Mouse (Mus musculus): ENCODE measurements around the gene Srpr. TPM values are rescaled to one million over a fixed set of nuclear protein-coding genes. Genes with fewer than 3 reads are reported as not detected.

Gene Srpr
- 10 to 100 TPM; 25.5 to 67.5 TPM for polyA plus RNA-seq (2012; fragmentation: generic; extraction: Trizol)

DNA sequence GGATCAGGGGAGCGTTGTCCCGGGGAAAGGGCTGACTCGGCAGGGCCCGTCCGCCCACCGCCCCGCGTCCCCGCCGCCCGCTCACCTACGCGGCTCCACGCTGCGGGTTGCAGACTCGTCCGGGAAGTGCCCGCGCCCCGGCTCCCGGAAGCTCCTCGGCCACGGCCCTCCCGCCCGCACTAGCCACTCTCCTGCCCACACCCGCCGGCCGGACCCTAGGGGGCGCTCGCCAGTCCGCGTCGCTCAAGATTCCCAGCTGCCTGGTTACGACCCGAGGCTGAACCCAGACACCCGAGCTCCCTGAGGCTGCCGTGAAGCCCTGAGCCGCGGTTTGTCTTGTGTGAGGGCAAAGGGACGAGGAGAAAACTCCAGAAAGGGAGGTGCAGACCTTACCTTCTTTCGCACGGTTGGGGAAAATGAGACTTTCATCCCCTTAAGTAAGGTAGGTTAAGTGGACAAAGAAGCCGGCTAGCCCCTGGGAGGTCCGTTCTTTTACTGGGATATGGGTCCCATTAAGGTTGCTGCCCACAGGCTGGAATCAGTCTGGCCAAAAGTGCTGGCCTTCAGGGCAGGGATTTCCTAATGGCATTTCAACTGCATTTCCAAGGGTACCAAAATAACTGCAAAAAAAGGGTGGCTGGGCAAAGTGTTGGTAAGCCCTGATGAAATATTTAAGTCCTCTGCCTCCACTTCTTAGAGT is at the start of gene Srpr, which contains the start of gene Tirap:
Gene Srpr, plus strand, starts transcription at position 404 of the 700 bp plus-strand sequence.
Gene Tirap, minus strand, starts transcription at position 520 of the 700 bp plus-strand sequence.

DNA sequence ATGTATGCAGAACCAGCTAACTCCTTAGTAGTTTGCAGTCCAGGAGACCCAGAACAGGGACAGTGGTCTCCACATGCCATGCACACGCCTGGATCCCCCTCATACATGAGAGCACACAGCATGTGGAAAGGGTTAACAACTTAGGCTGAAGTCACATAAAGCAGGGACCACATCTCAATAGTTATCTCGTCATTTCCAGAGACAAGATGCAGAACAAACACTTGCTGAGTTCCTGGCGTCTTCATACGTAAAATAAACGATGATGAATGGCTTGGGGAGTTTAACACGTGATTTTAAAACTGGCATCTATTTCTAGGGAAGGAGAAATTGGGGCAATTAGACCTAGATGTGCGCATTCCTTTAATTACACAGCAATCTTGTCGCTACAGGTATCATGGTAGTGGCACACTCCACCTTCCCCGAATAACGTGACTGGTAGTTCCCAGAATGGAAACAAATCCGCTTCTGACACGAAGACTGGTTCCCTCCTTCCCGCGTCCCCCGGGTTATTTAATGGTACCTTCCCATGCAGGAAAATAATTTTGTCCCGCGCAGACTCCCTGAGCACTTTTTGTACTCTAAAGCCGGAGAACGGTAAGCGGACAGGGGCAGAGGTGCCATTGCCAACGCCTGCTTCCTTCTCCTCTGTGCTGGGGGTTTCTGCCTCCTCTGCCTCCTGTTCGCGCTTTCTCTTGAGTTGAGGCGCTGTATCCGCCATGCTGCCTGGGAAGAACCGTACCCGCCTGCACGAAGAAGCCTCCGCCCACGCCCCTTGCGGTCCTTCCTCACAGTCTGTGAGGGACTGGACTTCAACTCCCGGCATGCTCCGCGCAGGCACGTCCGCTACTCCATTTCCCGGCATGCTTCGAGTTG is 24.5 kb upstream of the Srpr start, which contains the start of gene Dcps:
Gene Dcps, minus strand, starts transcription at position 811 of the 873 bp plus-strand sequence.

DNA sequence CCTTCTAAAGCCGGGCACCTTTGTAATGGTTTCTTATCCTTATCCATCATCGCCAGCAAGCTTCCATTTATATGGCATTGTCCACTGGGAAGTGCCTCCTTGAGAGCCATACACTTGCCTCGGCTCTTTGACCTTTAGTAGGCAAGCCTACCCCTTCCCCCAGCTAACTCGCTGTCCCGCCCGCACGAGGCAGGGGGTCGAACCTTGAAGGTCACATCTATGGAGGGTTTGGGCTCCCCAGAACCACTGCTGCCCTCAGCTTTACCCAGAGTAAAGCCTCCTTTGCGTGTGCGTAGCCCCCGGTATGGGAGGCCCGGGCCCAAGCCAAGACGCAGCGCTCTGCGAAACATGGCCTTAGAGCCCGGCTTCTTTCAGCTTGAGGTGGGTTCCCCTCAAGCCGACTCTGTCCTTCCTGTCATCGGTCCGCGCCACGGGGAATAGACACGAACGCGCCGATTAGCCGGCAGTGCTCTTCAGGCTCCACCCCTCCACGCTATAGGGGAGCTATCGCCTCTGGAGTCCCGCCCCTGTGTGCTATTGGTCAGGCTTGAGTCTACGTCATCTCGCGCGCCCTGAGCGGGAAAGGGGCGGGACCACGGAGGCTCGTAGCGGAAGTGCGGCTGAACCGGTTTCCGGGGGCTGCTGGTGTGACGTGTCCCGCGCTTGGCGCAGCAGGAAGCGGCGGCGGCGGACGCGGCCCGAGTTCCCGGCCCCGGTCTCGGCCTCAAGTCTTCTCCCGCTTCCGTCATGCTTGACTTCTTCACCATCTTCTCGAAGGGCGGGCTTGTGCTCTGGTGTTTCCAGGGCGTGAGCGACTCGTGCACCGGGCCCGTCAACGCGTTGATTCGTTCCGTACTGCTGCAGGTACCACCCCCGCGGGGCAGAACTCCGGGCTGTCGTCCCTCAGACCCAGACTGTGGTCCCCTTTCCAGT is 10.8 kb downstream of the Srpr start, which contains the start of gene Foxred1:
Gene Foxred1, minus strand, starts transcription at position 514 of the 933 bp plus-strand sequence.

DNA sequence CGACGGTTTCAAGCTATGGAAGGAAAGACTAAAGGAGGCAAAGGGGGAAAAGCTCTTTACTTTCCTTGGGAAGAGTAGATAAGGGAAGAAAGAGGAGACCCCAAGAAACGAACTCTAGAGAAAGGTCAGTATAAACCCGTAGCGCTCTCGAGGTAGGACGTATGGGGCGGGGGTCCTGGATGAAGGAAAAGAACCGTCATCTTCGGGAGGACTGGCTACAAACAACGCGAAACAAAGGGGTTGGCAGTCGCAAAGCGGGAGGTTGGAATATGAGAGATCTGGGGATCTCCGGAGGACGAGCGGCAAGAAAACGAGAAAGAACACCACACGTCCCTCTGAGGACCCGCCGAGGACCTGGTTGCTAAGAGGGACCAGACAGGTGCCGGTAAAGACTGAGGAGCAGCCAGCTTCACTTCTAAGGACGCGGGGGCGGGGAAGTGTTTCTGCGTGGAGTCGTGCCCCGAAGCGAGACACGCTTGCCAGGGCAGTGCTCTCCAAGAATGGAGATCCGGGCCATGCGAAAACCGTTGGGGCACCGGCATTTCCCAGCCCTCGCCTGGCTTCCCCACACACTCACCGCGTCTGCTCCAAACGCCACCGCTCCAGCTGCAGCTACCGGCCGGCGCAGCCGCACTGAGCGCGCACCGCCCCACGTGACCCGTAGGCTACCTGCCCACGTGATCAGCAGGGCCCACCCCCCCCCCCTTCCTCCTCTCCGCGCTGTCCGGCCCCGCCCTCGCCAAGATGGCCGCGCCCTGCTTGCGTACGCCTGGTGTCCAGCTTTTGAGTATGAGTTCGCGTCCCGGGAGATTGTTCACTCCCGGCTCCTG is 67.4 kb downstream of the Srpr start, which contains the start of the genes Fam118b and Rpusd4:
Gene Fam118b, minus strand, starts transcription at position 660 of the 830 bp plus-strand sequence.
Gene Rpusd4, plus strand, starts transcription at position 720 of the 830 bp plus-strand sequence.

Other genes with a start within 250 kb of the Srpr start
- gene St3gal4, start 80.9 kb upstream of the Srpr start, polyA plus RNA-seq (2012; fragmentation: generic; extraction: Trizol), result 10 to 100 TPM; 24.4 to 34.3 TPM
- 10 to 100 TPM; 62.1 to 71.2 TPM for gene Dcps, start 24.1 kb upstream of the Srpr start, polyA plus RNA-seq (2012; fragmentation: generic; extraction: Trizol)
- gene Tirap, start 116 bp downstream of the Srpr start, polyA plus RNA-seq (2012; fragmentation: generic; extraction: Trizol), result 1 to 10 TPM in 1 of 2 experiments, under 1 TPM in 1; 0.95 to 3.2 TPM
- gene Foxred1, start 10.9 kb downstream of the Srpr start, polyA plus RNA-seq (2012; fragmentation: generic; extraction: Trizol), result 10 to 100 TPM in 1 of 2 experiments, 1 to 10 TPM in 1; 7.3 to 11.8 TPM
- gene Fam118b, start 67.6 kb downstream of the Srpr start, polyA plus RNA-seq (2012; fragmentation: generic; extraction: Trizol), result 10 to 100 TPM in 1 of 2 experiments, 1 to 10 TPM in 1; 5.6 to 10.6 TPM
- gene Rpusd4, start 67.7 kb downstream of the Srpr start, polyA plus RNA-seq (2012; fragmentation: generic; extraction: Trizol), result 10 to 100 TPM in 1 of 2 experiments, 1 to 10 TPM in 1; 5.4 to 15.4 TPM
- gene Cdon, start 221.0 kb downstream of the Srpr start, polyA plus RNA-seq (2012; fragmentation: generic; extraction: Trizol), result 1 to 10 TPM in 1 of 2 experiments, under 1 TPM in 1; 0.14 to 7.4 TPM